Mouse (Mus musculus): Measurements from ENCODE around the gene Tmem135. TPM values are rescaled to one million over a fixed set of nuclear protein-coding genes. Genes with fewer than 3 reads are reported as not detected.

Gene Tmem135
- polyA plus RNA-seq, 1 experiment from 2014 or later = 12.4 TPM

GRCm38 (mm10) chr7:89206165-89206564, 197.9 kb downstream of the Tmem135 start:
- no peaks in the 10 kb centered on the region for H3K36me3 ChIP-seq
- H3K4me1 ChIP-seq (replicated peaks) = peaks cover 5% of the 10 kb centered on the region
- DNase-seq (no peak), ATAC-seq (ENCODE audit: low read depth) (no peak)
- no peaks in the 10 kb centered on the region for H3K9me3 ChIP-seq (replicated peaks)
- 78% methylated on average over 3 of the region's 3 CpGs for WGBS (ENCODE audit: insufficient replicate concordance)
- H3K27ac ChIP-seq = no peak overlapping the region
- no peak overlapping the region for H3K4me3 ChIP-seq (replicated peaks)
- H3K9ac ChIP-seq = no peak overlapping the region
- H3K4me2 ChIP-seq = no peak overlapping the region
- no peaks in the 10 kb centered on the region for H3K27me3 ChIP-seq

GRCm38 (mm10) chr7:89205402-89205801, 198.6 kb downstream of the Tmem135 start:
- DNase-seq = no peak
- ATAC-seq (ENCODE audit: low read depth) = peak; percentile 29; the same call in 1 of the 2 replicates
- no peak overlapping the region for H3K4me2 ChIP-seq
- no peak overlapping the region for H3K27ac ChIP-seq
- H3K27me3 ChIP-seq = no peaks in the 10 kb centered on the region
- no peaks in the 10 kb centered on the region for H3K36me3 ChIP-seq
- H3K4me1 ChIP-seq (replicated peaks) = peaks cover 5% of the 10 kb centered on the region
- H3K9ac ChIP-seq = no peak overlapping the region
- 76% methylated on average over 1 of the region's 1 CpGs for WGBS (ENCODE audit: insufficient replicate concordance)
- no peak overlapping the region for H3K4me3 ChIP-seq (replicated peaks)
- no peaks in the 10 kb centered on the region for H3K9me3 ChIP-seq (replicated peaks)

DNA sequence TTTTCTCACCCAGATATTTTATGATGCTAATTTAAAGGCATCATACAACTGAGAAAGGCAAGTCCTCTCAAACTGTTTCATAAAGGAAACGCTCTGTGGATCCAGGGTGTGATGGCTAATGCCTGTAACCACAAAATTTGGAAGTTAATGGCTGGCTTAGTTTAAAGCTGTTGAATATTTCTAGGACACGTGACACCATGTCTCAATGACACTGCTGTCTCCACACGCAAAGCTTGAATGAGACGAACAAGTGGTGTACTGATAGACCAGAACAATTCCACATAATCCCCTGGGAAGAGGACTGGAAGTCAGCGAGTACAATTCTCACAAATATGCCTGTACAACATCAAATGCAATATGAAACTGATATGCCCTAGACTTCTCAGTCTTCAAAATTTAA, 200.9 kb downstream of the Tmem135 start:
- H3K4me3 ChIP-seq (replicated peaks) = no peak overlapping the region
- no peak for DNase-seq

DNA sequence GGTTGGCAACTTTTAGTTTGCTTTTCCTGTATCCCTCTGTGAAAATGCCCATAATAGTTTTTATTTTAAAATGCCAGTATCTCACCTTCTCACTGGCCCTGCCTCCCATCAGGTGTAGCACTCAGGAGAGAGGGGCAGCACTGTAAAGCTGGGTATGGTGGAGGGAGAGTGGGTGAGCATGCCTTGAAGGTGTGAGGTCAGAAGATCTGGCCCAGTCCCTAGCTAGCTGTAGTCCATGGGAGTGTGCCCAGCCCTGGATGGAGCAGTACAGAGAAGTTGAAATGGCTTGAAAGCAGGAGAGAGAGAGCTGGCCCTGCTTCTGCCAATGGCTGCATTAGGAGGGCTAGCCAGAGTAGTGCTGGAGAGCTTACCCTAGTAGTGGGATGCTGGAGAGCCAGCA, 202.1 kb downstream of the Tmem135 start:
- Histone ChIP-seq H3K27me3 (no peaks in the 10 kb centered on the region), H3K4me1 (replicated peaks) (peaks cover 5% of the 10 kb centered on the region), H3K9me3 (replicated peaks) (no peaks in the 10 kb centered on the region), H3K4me3 (replicated peaks) (no peak overlapping the region), H3K27ac (no peak overlapping the region), H3K9ac (no peak overlapping the region), H3K4me2 (no peak overlapping the region), H3K36me3 (no peaks in the 10 kb centered on the region)
- DNase-seq (no peak), ATAC-seq (ENCODE audit: low read depth) (peak; percentile 43; the same call in 1 of the 2 replicates)

More for the DNA sequence above, 200.9 kb downstream of the Tmem135 start:
- H3K27me3 ChIP-seq = no peaks in the 10 kb centered on the region
- no peak overlapping the region for H3K27ac ChIP-seq
- no peak overlapping the region for H3K4me2 ChIP-seq
- ATAC-seq (ENCODE audit: low read depth) = no peak
- WGBS (ENCODE audit: insufficient replicate concordance) = 76% methylated on average over 5 of the region's 5 CpGs
- H3K9ac ChIP-seq = no peak overlapping the region
- no peaks in the 10 kb centered on the region for H3K9me3 ChIP-seq (replicated peaks)
- no peaks in the 10 kb centered on the region for H3K36me3 ChIP-seq
- H3K4me1 ChIP-seq (replicated peaks) = peaks cover 5% of the 10 kb centered on the region

DNA sequence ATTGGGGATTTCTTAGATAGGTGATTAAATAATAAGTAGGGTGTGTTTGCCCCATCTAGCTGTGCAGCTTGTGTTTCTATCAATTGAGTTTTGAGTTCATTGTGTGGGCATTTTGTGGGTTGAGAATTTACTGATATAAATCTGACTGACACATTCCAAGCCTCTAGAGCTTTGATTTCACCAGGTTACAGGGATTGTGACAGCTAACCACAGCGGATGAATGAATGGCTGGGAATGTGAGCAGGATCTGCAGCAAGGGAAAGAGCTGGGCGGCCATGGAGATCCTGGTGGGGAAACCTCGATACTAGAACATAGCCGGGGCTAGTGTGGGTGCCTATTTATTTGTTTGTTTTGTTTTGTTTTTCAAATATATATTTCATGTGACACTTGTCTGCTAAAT, 205.5 kb downstream of the Tmem135 start:
- 73% methylated on average over 4 of the region's 4 CpGs for WGBS (ENCODE audit: insufficient replicate concordance)
- ATAC-seq (ENCODE audit: low read depth) = no peak
- H3K27me3 ChIP-seq = no peaks in the 10 kb centered on the region
- no peak overlapping the region for H3K4me3 ChIP-seq (replicated peaks)
- H3K27ac ChIP-seq = no peak overlapping the region
- H3K4me2 ChIP-seq = no peak overlapping the region
- H3K9me3 ChIP-seq (replicated peaks) = no peaks in the 10 kb centered on the region
- H3K36me3 ChIP-seq = no peaks in the 10 kb centered on the region
- H3K4me1 ChIP-seq (replicated peaks) = no peaks in the 10 kb centered on the region
- DNase-seq = no peak
- no peak overlapping the region for H3K9ac ChIP-seq

GRCm38 (mm10) chr7:89193459-89193858, 210.6 kb downstream of the Tmem135 start:
- no peaks in the 10 kb centered on the region for H3K9me3 ChIP-seq (replicated peaks)
- no peaks in the 10 kb centered on the region for H3K27me3 ChIP-seq
- ATAC-seq (ENCODE audit: low read depth) (no peak), DNase-seq (no peak)
- WGBS (ENCODE audit: insufficient replicate concordance) = 73% methylated on average over 5 of the region's 5 CpGs
- no peak overlapping the region for H3K4me3 ChIP-seq (replicated peaks)
- H3K27ac ChIP-seq = no peak overlapping the region
- no peak overlapping the region for H3K9ac ChIP-seq
- no peaks in the 10 kb centered on the region for H3K36me3 ChIP-seq
- no peak overlapping the region for H3K4me2 ChIP-seq
- H3K4me1 ChIP-seq (replicated peaks) = no peaks in the 10 kb centered on the region

DNA sequence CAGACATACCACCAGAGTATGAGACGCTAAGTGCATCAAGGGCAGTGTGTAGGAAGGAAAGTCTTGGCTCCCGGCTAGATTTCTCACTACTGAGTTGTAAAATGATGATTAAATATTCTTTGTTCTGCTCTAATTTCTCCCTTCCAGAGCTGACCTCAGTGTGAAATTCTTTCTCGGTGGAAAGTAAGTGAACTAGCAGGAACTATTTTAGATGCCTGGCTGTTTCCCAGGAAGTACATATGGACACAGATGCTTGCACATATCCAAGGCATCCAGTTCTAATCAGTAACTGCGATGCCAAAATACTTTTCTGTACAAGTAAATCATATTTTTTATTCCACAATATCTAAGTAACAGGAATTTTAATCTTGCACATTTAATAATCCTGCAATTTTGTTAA, 220.1 kb downstream of the Tmem135 start:
- Histone ChIP-seq H3K4me1 (replicated peaks) (no peaks in the 10 kb centered on the region), H3K4me3 (replicated peaks) (no peak overlapping the region), H3K27ac (no peak overlapping the region), H3K9me3 (replicated peaks) (no peaks in the 10 kb centered on the region), H3K9ac (no peak overlapping the region), H3K36me3 (no peaks in the 10 kb centered on the region), H3K4me2 (no peak overlapping the region), H3K27me3 (no peaks in the 10 kb centered on the region)
- DNase-seq = no peak
- 75% methylated on average over 4 of the region's 4 CpGs for WGBS (ENCODE audit: insufficient replicate concordance)
- ATAC-seq (ENCODE audit: low read depth) = no peak

GRCm38 (mm10) chr7:89182943-89183342, 221.1 kb downstream of the Tmem135 start:
- DNase-seq (no peak), ATAC-seq (ENCODE audit: low read depth) (no peak)
- no peaks in the 10 kb centered on the region for H3K36me3 ChIP-seq
- H3K9ac ChIP-seq = no peak overlapping the region
- H3K27ac ChIP-seq = no peak overlapping the region
- no peaks in the 10 kb centered on the region for H3K9me3 ChIP-seq (replicated peaks)
- H3K4me1 ChIP-seq (replicated peaks) = no peaks in the 10 kb centered on the region
- no peak overlapping the region for H3K4me2 ChIP-seq
- H3K4me3 ChIP-seq (replicated peaks) = no peak overlapping the region
- 61% methylated on average over 5 of the region's 5 CpGs for WGBS (ENCODE audit: insufficient replicate concordance)
- no peaks in the 10 kb centered on the region for H3K27me3 ChIP-seq

DNA sequence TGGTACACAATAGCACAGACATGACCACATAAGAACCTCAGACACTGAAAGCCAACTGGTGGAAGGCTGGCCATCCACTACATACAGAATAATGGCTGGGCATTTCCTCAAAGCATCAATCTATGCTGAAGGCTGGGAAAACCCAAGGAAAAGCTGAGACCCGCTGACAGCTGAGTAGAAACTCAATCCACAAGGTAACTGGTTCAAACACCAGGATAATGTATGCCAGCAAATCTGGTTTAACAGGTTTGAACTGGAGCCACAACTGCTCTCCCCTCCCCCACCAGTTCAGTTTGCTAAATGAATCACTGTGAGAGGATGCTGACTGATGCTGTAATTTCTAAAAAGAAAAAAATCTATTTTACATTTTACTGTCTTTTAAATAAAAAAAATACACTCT, 222.7 kb downstream of the Tmem135 start:
- Histone ChIP-seq H3K9ac (no peak overlapping the region), H3K4me2 (no peak overlapping the region), H3K4me1 (replicated peaks) (no peaks in the 10 kb centered on the region), H3K36me3 (no peaks in the 10 kb centered on the region), H3K9me3 (replicated peaks) (no peaks in the 10 kb centered on the region), H3K27me3 (no peaks in the 10 kb centered on the region), H3K27ac (no peak overlapping the region), H3K4me3 (replicated peaks) (no peak overlapping the region)
- ATAC-seq (ENCODE audit: low read depth) = no peak
- WGBS (ENCODE audit: insufficient replicate concordance) = 61% methylated on average over 1 of the region's 1 CpGs
- DNase-seq = no peak

GRCm38 (mm10) chr7:89178601-89179000, 225.4 kb downstream of the Tmem135 start:
- Histone ChIP-seq H3K9ac (no peak overlapping the region), H3K27ac (no peak overlapping the region), H3K4me2 (no peak overlapping the region), H3K36me3 (no peaks in the 10 kb centered on the region), H3K4me1 (replicated peaks) (no peaks in the 10 kb centered on the region), H3K9me3 (replicated peaks) (no peaks in the 10 kb centered on the region), H3K4me3 (replicated peaks) (no peak overlapping the region), H3K27me3 (no peaks in the 10 kb centered on the region)
- DNase-seq (no peak), ATAC-seq (ENCODE audit: low read depth) (no peak)
- WGBS (ENCODE audit: insufficient replicate concordance) = 66% methylated on average over 2 of the region's 2 CpGs

DNA sequence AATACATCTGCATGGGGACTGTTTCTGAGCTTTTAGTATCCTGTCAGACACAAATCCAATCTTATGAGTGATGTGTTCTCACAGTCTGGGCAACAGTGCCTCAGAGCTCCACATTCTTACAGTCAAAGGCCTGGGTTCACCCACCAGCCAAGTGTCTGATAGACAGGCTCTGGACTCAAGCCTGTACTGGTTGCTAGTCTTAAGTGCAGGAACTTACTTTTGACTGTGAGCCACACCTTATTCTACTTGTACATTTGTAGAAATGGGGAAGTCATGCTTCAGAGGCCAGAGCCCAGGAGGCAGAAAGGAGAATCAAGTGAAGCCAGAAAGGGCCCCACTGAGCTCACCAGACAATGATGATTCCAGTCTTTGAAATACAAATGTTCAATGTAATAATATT, 226.1 kb downstream of the Tmem135 start:
- H3K4me3 ChIP-seq (replicated peaks) = no peak overlapping the region
- no peaks in the 10 kb centered on the region for H3K36me3 ChIP-seq
- no peaks in the 10 kb centered on the region for H3K27me3 ChIP-seq
- no peaks in the 10 kb centered on the region for H3K9me3 ChIP-seq (replicated peaks)
- no peaks in the 10 kb centered on the region for H3K4me1 ChIP-seq (replicated peaks)
- no peak for ATAC-seq (ENCODE audit: low read depth)
- no peak overlapping the region for H3K4me2 ChIP-seq
- no peak for DNase-seq
- no peak overlapping the region for H3K27ac ChIP-seq
- no peak overlapping the region for H3K9ac ChIP-seq

GRCm38 (mm10) chr7:89174430-89174829, 229.6 kb downstream of the Tmem135 start:
- no peak for DNase-seq
- H3K9ac ChIP-seq = no peak overlapping the region
- no peaks in the 10 kb centered on the region for H3K27me3 ChIP-seq
- no peak overlapping the region for H3K27ac ChIP-seq
- no peaks in the 10 kb centered on the region for H3K36me3 ChIP-seq
- ATAC-seq (ENCODE audit: low read depth) = no peak
- no peaks in the 10 kb centered on the region for H3K9me3 ChIP-seq (replicated peaks)
- H3K4me1 ChIP-seq (replicated peaks) = no peaks in the 10 kb centered on the region
- 71% methylated on average over 4 of the region's 4 CpGs for WGBS (ENCODE audit: insufficient replicate concordance)
- no peak overlapping the region for H3K4me2 ChIP-seq
- no peak overlapping the region for H3K4me3 ChIP-seq (replicated peaks)

- 56% methylated on average over 1 of the region's 1 CpGs for WGBS (ENCODE audit: insufficient replicate concordance)
- H3K4me2 ChIP-seq = no peak overlapping the region
Measured at GRCm38 (mm10) chr7:89173018-89173417, 231.0 kb downstream of the Tmem135 start.

More at GRCm38 (mm10) chr7:89173018-89173417, 231.0 kb downstream of the Tmem135 start:
- ATAC-seq (ENCODE audit: low read depth) = no peak
- no peak overlapping the region for H3K27ac ChIP-seq
- no peaks in the 10 kb centered on the region for H3K36me3 ChIP-seq
- H3K4me1 ChIP-seq (replicated peaks) = no peaks in the 10 kb centered on the region
- H3K9ac ChIP-seq = no peak overlapping the region
- no peaks in the 10 kb centered on the region for H3K27me3 ChIP-seq
- H3K4me3 ChIP-seq (replicated peaks) = no peak overlapping the region
- no peak for DNase-seq
- H3K9me3 ChIP-seq (replicated peaks) = no peaks in the 10 kb centered on the region

All from liver, embryonic 13.5 days (tissue).